Mouse (Mus musculus): ENCODE data around the gene Zxdb.
"Not testable (repeated sequence)": the region's sequence is repeated elsewhere in the genome, so short reads cannot be mapped to it uniquely, and the experiment has no call there.

Zxdb gene

GRCm38 (mm10) chrX:94724192-94724971 lies at the start of gene Zxdb:
Zxdb (plus strand) TSS chrX:94724569.
- not testable (repeated sequence) for DNase-seq

DNA sequence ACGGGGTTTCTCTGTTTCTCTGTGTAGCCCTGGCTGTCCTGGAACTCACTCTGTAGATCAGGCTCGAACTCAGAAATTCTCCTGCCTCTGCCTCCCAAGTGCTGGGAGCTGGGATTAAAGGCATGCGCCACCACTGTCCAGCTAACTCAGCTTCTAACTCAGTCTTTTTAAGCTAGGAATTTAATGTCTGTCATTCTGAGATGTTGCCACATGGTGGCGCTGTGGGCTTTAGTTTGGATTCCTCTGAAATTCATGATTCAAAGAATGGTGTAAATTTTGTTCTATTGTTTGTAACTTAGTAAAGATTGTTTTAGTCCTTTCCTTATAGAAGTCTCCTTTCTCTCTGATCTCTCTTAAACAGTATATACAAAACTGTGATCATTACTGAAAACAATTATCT lies 49.4 kb upstream of the Zxdb start:
- DNase-seq = peak; percentile 26 to 42

- DNase-seq = not testable (repeated sequence)
Observed at GRCm38 (mm10) chrX:94681581-94681980, 42.8 kb upstream of the Zxdb start.

- peak in 1 of 2 experiments; percentile 44 for DNase-seq
Observed at GRCm38 (mm10) chrX:94689593-94689992, 34.8 kb upstream of the Zxdb start.

- not testable (repeated sequence) for DNase-seq
Observed at GRCm38 (mm10) chrX:94706676-94707075, 17.7 kb upstream of the Zxdb start.

GRCm38 (mm10) chrX:94709752-94710151 lies 14.6 kb upstream of the Zxdb start:
- not testable (repeated sequence) for DNase-seq

DNA sequence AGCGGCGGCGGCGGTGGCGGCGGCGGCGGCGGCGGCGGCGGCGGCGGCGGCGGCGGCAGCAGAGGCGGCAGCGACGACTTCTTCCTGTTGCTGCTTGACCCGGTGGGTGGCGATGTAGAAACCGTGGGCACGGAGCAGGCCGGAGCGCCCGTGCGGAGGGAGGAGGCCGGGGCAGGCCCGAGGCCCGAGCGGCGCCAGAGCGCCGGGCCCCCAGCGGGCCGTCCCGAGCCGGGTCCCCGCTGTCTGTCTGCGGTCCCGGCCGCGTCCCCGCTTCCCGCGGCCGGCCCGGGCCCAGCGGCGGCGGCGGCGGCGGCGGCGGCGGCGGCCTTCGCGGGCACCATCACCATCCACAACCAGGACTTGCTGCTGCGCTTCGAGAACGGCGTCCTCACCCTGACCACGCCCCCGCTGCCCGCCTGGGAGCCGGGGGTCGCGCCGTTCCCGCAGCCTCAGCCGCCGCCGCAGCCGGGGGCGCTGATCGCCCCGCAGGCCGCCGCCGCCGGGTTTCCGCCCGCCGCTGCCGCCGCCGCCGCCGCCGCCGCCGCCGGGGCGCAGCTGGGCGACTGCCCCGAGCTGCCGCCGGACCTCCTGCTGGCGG lies 702 bp downstream of the Zxdb start:
- peak; percentile 3 to 4 for DNase-seq

- not testable (repeated sequence) for DNase-seq
Observed at GRCm38 (mm10) chrX:94725627-94726083, 1.3 kb downstream of the Zxdb start.

- DNase-seq = no peak
Observed at GRCm38 (mm10) chrX:94731596-94731995, 7.2 kb downstream of the Zxdb start.

DNA sequence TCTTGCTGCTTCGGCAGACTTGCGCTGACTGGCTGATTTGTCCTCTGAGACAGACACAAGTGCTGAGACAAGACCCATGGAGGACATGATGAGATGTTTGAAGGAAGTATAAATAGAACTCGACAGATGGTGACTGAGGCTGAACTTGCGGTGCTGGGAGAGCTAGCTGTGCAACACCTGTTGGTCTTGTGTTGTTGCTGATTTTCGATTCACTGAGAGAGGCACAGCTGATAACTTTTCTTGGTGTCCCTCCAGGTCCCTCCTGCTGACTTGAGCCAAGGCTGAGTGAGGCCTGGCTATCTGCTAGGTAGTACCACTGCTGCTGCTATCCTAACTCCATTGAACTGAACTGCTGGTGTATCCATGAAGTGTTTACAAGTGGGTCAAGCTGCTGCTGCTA lies 29.4 kb downstream of the Zxdb start:
- no peak for DNase-seq

- no peak for DNase-seq
Observed at GRCm38 (mm10) chrX:94759959-94760358, 35.6 kb downstream of the Zxdb start.

DNA sequence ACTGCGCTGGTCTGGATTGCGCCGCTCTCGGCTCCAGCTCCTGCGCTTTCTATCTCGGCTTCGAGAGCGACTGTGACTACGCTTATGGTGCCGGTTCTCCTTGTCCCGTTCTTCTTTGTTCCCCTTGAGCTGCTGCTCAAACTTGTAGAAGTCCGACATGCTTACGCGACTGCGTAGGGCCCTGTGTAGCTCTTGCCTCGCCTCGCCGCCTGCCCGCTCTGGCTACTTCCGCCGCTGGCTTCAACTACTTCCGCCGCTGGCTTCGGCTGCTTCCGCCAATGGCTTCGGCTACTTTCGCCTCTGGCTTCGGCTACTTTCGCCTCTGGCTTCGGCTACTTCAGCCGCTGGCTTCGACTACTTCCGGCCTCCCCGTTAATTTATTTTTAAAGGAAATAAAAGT lies 49.5 kb downstream of the Zxdb start:
- DNase-seq = no peak

Measured in cerebellum, postnatal 36 days (tissue).